Mouse (Mus musculus) neural tube, embryonic 12.5 days (tissue): ENCODE measurements at regions not wholly inside any gene's neighbourhood (a gene's known extent, or its start where the extent isn't known, plus 50 kb on each side); places are given as distances from the start of the nearest gene placed in this dataset.

ENCODE experiments used
- ATAC-seq: fragments of 200-750 bp; cut with Nextera tagmentation; 2 replicates; pipeline ENCODE4 v1.8.0; 2017; ENCODE audit warnings: low read depth, mild to moderate bottlenecking, moderate TSS enrichment, moderate library complexity; ENCODE audit not compliant: low FRiP score
- H3K27ac ChIP-seq: fragments of 300-500 bp; sonication (generic); 2 replicates; pipeline ENCODE4 v1.5.1; 2016
- H3K27me3 ChIP-seq: fragments of 300-500 bp; sonication (generic); replicated peaks from 2 replicates; pipeline ENCODE4 v1.6.1; 2016; ENCODE audit warnings: mild to moderate bottlenecking
- H3K36me3 ChIP-seq: fragments of 300-500 bp; sonication (generic); 2 replicates; pipeline ENCODE4 v1.6.1; 2016; ENCODE audit warnings: mild to moderate bottlenecking
- H3K4me1 ChIP-seq: fragments of 300-500 bp; sonication (generic); 2 replicates; pipeline ENCODE4 v1.6.1; 2016
- H3K4me2 ChIP-seq: fragments of 300-500 bp; sonication (generic); replicated peaks from 2 replicates; pipeline ENCODE4 v1.6.1; 2016; ENCODE audit warnings: mild to moderate bottlenecking
- H3K4me3 ChIP-seq: fragments of 300-500 bp; sonication (generic); 2 replicates; pipeline ENCODE4 v1.5.1; 2016
- H3K9ac ChIP-seq: fragments of 300-500 bp; sonication (generic); 2 replicates; pipeline ENCODE4 v1.6.1; 2016; ENCODE audit warnings: mild to moderate bottlenecking
- H3K9me3 ChIP-seq: fragments of 300-500 bp; sonication (generic); 2 replicates; pipeline ENCODE4 v1.6.1; 2016; ENCODE audit warnings: mild to moderate bottlenecking
- WGBS: fragments of 180-500 bp; shearing (Covaris S2); methylation state at CpG from one replicate; pipeline ENCODE4 v1.1.7; 2016; 5-methylcytosine and 5-hydroxymethylcytosine counted together

DNA sequence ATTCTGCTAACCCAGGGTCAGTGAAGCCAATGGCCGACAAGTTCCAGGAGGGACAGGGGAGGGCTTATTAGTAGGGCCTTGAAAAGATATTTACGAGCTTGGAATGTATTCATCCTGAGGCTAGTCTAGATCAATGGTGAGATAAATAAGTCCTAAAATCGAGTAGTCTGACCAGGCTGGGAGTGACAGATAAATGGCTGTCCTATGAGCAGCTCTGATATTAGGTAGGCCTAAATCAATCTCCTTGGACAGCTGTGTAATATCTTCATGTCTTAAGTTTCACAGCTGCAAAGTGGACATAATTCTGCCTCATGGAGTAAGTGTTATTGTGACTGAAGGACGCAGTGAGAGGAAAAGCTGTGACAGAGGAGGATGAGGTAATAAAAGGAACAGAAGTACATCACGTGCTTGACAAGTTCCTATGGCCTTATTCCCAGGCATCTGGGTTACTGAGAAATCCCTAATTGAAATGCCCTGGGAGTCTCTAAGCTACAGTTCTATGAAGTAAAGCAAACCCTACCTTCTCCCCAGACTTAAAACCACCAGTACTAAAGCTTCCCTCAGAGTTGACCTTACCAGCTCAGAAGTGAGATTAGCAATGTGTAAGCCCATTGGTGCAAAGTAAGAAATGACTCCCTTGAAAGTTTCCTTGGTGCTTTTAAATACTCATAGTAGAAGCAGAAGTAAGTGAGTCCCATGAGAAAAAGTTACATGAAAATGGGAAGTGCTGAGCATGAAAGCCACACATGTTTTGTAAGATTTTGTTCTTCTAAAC, 123.3 kb upstream of the Itga4 start:
- Histone ChIP-seq H3K36me3 (no peaks in the 10 kb centered on the region), H3K4me3 (no peak overlapping the region), H3K27me3 (no peaks in the 10 kb centered on the region), H3K9ac (no peak overlapping the region), H3K4me2 (no peak overlapping the region), H3K27ac (no peak overlapping the region), H3K9me3 (no peaks in the 10 kb centered on the region), H3K4me1 (no peaks in the 10 kb centered on the region)
- no peak for ATAC-seq
- 61% methylated on average over 5 of the region's 5 CpGs for WGBS

DNA sequence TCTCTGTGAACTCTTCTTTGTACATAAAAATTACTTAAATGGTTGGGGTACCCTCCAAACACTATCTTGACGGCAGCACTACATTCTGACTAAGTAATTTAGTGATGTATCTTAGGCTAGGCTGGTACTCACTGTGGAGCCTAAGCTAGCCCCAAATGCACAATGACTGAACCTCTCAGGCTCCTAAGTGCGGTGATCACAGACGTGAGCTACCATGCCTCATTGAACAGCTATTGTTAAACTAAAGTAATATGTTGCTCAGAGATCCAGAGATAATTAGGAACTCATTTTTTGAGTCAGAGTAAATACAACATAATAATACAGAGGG, 122.7 kb upstream of the Itga4 start:
- Histone ChIP-seq H3K4me1 (no peaks in the 10 kb centered on the region), H3K4me3 (no peak overlapping the region), H3K4me2 (no peak overlapping the region), H3K9ac (no peak overlapping the region), H3K27ac (no peak overlapping the region), H3K9me3 (no peaks in the 10 kb centered on the region), H3K36me3 (no peaks in the 10 kb centered on the region), H3K27me3 (no peaks in the 10 kb centered on the region)
- WGBS, result 75% methylated on average over 3 of the region's 3 CpGs
- no peak for ATAC-seq

DNA sequence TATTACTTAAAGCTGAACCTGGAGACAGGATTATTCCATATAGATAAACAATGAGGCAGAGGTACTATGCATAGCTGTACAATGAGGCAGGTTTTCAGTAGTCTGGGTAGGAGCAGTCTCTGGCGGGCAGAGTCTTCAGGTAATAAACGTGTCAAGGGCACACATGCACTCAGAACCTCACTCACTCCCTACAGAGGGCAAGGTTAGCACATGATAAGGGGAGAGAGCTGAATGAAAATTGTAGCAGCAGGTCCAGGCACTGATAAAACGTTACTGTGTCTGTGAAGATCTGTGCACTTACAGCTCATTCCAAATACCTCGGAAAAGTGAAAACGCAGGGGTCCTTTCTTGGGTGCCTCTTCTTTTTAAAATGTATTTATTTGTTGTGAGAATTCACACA, 120.9 kb upstream of the Itga4 start:
- H3K27ac ChIP-seq, result no peak overlapping the region
- no peaks in the 10 kb centered on the region for H3K9me3 ChIP-seq
- WGBS, result 86% methylated on average over 5 of the region's 5 CpGs
- no peak overlapping the region for H3K9ac ChIP-seq
- no peak for ATAC-seq
- H3K4me3 ChIP-seq, result no peak overlapping the region
- H3K27me3 ChIP-seq, result no peaks in the 10 kb centered on the region
- H3K4me2 ChIP-seq, result no peak overlapping the region
- H3K4me1 ChIP-seq, result no peaks in the 10 kb centered on the region
- no peaks in the 10 kb centered on the region for H3K36me3 ChIP-seq

DNA sequence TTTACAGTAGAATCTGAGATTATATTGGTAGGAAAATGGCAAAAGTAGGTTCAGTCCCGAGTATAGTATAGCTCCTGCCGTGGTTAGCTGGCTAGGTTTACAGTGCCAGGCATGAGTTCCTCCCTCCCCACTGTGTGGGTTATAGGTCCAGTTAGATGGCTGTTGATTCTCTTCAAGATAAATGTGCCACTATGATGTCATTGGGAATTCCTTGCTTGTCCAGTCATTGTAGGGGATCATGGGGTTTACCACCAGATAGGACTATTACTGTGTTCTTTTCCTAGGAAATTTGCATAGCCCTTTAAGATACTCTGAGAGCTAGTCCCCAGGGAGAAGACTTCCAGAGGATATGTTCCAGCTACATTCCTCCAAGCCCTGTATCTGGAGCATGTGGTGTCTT, 119.2 kb upstream of the Itga4 start:
- no peak for ATAC-seq
- H3K36me3 ChIP-seq, result no peaks in the 10 kb centered on the region

DNA sequence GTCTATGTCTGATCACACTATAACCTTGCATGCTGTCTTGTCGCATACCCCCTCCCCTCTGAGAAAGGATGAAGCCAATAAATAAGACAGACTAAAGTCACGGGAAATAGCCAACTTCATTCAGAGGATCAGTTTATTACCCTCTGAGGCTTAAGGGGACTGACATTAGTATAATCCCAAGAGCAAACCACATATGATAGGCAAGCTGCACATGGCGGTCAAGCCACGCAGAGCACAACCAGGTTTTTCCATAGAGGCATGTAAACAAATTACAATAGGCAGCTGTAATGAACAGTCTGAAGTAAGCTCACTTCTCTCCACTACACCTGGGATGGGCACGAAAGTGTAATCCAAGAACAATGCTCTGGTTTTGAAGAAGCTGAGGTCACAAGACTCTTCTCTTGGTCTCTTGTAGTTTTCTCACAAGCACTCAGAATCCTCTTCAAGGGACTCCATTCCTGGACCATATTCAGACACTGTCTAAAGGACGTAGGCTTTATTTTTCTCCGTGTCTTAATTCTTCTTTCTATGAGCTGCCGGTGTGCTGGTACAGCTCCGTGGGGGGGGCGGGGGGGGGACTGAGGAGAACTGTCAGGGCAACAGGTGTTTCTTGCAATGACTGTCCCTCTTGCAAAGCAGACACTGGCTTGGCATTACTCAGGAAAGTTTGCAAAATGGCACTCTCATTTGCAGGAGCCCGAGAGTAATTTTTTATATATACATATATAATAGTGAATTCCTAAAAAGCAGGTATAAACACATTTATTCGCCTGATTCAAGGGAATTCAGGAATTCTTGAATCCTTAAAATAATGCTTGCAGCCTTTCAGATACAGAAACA, 118.4 kb upstream of the Itga4 start:
- Histone ChIP-seq H3K9me3 (no peaks in the 10 kb centered on the region), H3K4me3 (no peak overlapping the region), H3K9ac (no peak overlapping the region), H3K36me3 (no peaks in the 10 kb centered on the region), H3K27ac (no peak overlapping the region), H3K4me2 (no peak overlapping the region), H3K4me1 (no peaks in the 10 kb centered on the region), H3K27me3 (no peaks in the 10 kb centered on the region)
- WGBS, result 87% methylated on average over 12 of the region's 12 CpGs
- no peak for ATAC-seq

More for the DNA sequence above, 119.2 kb upstream of the Itga4 start:
- Histone ChIP-seq H3K27me3 (no peaks in the 10 kb centered on the region), H3K4me2 (no peak overlapping the region), H3K4me1 (no peaks in the 10 kb centered on the region), H3K9me3 (no peaks in the 10 kb centered on the region), H3K4me3 (no peak overlapping the region), H3K9ac (no peak overlapping the region), H3K27ac (no peak overlapping the region)
- 91% methylated on average over 2 of the region's 2 CpGs for WGBS

DNA sequence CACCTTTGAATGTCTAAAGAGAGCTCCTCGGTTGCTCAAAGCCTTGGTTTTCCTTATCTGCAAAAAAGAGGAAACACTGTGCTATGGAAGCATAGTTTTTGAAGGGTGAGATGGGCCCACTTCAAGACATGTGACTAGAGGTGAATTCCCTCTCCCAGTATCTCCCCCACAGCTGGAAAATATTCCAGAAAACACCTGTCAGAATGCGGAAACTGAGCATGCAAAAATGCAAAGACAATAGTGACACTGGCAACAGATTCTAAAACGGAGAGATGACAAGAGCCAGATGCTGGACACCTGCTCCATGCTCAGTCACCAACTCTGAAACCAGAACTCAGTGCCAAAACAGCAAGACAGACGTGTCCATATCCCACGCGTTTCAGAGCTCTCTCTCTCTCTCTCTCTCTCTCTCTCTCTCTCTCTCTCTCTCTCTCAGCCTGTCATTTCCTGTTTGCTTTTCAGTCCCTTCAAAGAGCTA, 117.5 kb upstream of the Itga4 start:
- Histone ChIP-seq H3K4me2 (no peak overlapping the region), H3K36me3 (no peaks in the 10 kb centered on the region), H3K4me1 (no peaks in the 10 kb centered on the region), H3K27ac (no peak overlapping the region), H3K9me3 (no peaks in the 10 kb centered on the region), H3K9ac (no peak overlapping the region), H3K4me3 (no peak overlapping the region), H3K27me3 (no peaks in the 10 kb centered on the region)
- ATAC-seq, result no peak
- WGBS, result 76% methylated on average over 6 of the region's 6 CpGs

DNA sequence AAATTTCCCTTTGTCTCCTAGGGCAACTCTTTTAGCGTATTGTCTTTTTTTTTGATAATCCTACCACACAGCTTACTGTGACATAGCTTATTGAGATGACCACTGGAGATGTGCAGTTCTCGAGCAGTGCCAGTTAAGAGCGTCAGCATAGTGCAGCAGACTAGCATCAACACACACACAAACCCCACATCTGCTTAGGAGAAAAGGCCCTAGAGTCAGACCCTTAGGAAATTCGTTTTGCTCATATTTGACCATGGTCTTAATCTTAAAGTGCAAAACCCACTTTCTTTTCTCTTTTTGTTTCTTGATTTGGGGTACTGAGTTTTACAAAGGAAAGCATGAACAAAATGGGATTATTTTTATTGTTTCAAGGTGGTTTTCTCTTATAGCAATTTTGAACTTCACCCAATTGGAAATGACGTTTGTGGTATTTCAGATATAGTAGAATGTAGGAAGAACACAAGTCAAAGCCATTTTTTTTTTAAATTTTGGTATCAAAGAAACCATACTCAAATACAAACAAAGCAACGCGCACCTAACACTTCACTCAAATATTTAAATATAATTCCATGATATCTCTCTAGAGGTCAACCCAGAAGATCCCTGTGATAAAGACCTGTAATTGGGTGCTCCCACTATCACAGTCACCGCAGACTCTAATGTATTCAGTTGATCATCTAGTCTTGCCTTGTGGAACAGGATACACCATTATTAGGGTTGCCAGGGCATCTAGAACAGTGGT, 116.7 kb upstream of the Itga4 start:
- 90% methylated on average over 8 of the region's 8 CpGs for WGBS
- Histone ChIP-seq H3K27ac (no peak overlapping the region), H3K36me3 (no peaks in the 10 kb centered on the region), H3K9ac (no peak overlapping the region), H3K9me3 (no peaks in the 10 kb centered on the region), H3K4me1 (no peaks in the 10 kb centered on the region), H3K27me3 (no peaks in the 10 kb centered on the region), H3K4me2 (no peak overlapping the region), H3K4me3 (no peak overlapping the region)
- no peak for ATAC-seq

DNA sequence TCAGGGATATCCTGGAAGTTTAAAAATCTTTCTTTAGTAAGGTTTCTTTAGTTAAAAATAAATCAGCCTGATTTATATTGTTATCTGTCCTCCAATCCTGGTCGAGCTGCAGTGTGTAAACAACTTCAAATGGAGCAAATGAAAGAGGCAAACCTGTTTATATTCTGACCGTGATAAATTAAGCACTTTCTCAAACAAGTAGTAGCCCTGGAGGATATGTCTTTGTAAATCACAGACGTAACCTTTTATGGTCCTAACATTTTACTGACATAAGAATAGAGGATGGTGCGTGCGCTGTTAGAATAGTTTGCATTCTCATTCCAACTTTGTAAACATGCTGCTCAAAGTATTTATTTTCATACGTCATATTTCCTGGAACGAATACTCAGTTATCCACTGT, 113.3 kb upstream of the Itga4 start:
- WGBS, result 68% methylated on average over 7 of the region's 7 CpGs
- H3K36me3 ChIP-seq, result no peaks in the 10 kb centered on the region
- no peak overlapping the region for H3K4me2 ChIP-seq
- no peak for ATAC-seq
- no peaks in the 10 kb centered on the region for H3K27me3 ChIP-seq
- no peak overlapping the region for H3K4me3 ChIP-seq
- H3K9me3 ChIP-seq, result no peaks in the 10 kb centered on the region
- no peaks in the 10 kb centered on the region for H3K4me1 ChIP-seq
- H3K27ac ChIP-seq, result no peak overlapping the region
- H3K9ac ChIP-seq, result no peak overlapping the region

DNA sequence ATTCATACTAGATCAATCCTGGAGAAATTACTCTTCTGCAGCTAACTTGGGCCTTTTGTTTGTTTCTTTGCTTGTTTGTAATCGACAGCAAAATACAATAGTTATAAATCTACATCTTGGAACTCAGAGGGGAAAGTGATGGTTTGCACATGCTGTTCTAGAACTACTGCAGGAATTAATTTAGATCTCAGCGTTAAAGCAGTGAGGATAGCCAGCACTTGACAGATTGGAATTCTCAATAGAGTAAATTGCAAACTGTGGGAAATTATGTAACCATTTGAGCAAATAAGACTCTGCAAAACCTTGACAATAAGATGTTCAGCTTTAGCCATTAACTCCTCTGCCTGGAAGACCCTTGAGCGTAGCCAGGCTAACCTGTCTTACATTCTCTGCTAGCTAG, 112.0 kb upstream of the Itga4 start:
- H3K27ac ChIP-seq, result no peak overlapping the region
- H3K27me3 ChIP-seq, result no peaks in the 10 kb centered on the region
- no peak overlapping the region for H3K9ac ChIP-seq
- no peak overlapping the region for H3K4me2 ChIP-seq
- no peaks in the 10 kb centered on the region for H3K4me1 ChIP-seq
- 93% methylated on average over 3 of the region's 3 CpGs for WGBS
- H3K9me3 ChIP-seq, result no peaks in the 10 kb centered on the region
- no peak overlapping the region for H3K4me3 ChIP-seq
- ATAC-seq, result no peak
- H3K36me3 ChIP-seq, result no peaks in the 10 kb centered on the region

DNA sequence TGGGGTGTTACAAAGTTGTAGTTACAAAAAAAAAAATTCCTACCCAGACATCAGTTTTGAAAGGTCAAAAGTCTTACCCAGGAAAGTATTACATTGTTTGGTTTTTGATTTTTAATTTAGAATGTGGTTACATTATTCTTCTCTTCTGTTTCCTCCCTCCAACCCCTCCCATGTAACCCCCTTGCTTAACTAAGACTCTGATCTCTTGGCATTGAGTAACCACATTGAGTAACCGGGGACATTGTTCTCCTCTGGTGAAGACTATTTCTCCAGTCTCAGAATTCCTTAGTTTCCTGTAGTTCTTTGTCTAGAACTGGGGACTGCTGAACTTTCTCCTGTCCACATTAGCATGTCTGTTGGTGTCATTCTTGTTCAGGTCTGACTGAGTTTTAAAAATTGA, 109.3 kb upstream of the Itga4 start:
- no peaks in the 10 kb centered on the region for H3K27me3 ChIP-seq
- no peaks in the 10 kb centered on the region for H3K36me3 ChIP-seq
- no peak for ATAC-seq
- 85% methylated on average over 1 of the region's 1 CpGs for WGBS
- no peaks in the 10 kb centered on the region for H3K4me1 ChIP-seq
- no peak overlapping the region for H3K9ac ChIP-seq
- no peak overlapping the region for H3K27ac ChIP-seq
- H3K4me2 ChIP-seq, result no peak overlapping the region
- H3K4me3 ChIP-seq, result no peak overlapping the region
- no peaks in the 10 kb centered on the region for H3K9me3 ChIP-seq

DNA sequence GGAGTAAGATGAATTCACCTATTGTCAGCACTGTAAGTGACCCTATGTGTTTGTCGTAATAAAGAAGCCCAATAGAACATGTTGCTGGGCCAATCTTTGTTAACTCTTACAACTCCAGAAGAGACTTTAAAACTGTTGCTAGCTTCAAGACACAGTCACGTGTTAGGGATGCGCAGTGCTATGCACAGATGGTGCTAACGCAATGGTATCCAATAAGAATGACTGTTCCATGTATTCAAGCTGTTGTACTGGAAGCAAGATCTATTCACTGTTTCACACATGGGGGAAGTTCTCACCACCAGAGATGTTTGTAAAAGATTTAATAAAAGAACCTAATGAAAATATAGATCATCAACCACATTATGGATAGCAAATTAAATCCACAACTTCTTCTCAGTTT, 108.7 kb upstream of the Itga4 start:
- 85% methylated on average over 4 of the region's 4 CpGs for WGBS
- no peaks in the 10 kb centered on the region for H3K4me1 ChIP-seq
- no peaks in the 10 kb centered on the region for H3K27me3 ChIP-seq
- ATAC-seq, result no peak
- no peaks in the 10 kb centered on the region for H3K9me3 ChIP-seq
- no peak overlapping the region for H3K9ac ChIP-seq
- no peak overlapping the region for H3K4me2 ChIP-seq
- no peak overlapping the region for H3K27ac ChIP-seq
- H3K36me3 ChIP-seq, result no peaks in the 10 kb centered on the region
- no peak overlapping the region for H3K4me3 ChIP-seq

DNA sequence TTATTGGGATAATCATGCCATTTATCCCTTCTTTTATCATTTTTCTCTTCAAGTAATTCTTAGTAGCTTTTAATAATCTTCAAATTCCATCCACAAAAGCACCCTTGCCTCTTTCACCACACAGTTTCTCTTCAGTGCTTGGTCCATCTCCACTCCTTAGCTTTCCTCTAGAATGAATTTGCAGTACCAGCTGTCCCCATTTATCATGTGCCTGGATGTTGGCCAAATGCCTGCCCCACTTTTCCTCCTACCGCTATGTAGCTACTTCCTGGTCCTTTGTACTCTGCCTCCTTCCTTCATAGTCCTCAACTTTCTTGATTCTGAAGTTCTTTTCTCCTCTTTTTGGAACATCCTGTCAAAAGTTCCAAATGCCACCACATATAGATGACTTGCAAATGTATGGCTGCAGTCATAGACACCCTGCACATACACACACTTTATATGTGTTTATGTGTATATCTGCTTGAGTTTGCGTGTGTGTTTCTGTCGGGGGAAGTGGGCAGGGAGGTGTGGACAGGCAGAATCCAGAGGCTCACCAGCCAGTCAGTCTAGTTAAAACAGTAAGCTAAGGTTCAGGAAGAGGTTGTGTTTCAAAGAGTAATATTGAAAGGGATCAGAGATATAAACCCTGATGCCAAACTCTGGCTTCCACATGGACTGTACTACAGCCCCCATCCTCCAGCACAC, 106.1 kb upstream of the Itga4 start:
- Histone ChIP-seq H3K27me3 (no peaks in the 10 kb centered on the region), H3K4me2 (no peak overlapping the region), H3K4me3 (no peak overlapping the region), H3K9ac (no peak overlapping the region), H3K4me1 (no peaks in the 10 kb centered on the region), H3K9me3 (no peaks in the 10 kb centered on the region), H3K36me3 (no peaks in the 10 kb centered on the region), H3K27ac (no peak overlapping the region)
- WGBS, result 76% methylated on average over 3 of the region's 3 CpGs
- ATAC-seq, result no peak
